Mouse (Mus musculus): ENCODE results near the gene Pak4. TPM values are rescaled to one million over a fixed set of nuclear protein-coding genes. Genes with fewer than 3 reads are reported as not detected.

Pak4 gene
- polyA plus RNA-seq, 1 experiment = 20.0 TPM

DNA sequence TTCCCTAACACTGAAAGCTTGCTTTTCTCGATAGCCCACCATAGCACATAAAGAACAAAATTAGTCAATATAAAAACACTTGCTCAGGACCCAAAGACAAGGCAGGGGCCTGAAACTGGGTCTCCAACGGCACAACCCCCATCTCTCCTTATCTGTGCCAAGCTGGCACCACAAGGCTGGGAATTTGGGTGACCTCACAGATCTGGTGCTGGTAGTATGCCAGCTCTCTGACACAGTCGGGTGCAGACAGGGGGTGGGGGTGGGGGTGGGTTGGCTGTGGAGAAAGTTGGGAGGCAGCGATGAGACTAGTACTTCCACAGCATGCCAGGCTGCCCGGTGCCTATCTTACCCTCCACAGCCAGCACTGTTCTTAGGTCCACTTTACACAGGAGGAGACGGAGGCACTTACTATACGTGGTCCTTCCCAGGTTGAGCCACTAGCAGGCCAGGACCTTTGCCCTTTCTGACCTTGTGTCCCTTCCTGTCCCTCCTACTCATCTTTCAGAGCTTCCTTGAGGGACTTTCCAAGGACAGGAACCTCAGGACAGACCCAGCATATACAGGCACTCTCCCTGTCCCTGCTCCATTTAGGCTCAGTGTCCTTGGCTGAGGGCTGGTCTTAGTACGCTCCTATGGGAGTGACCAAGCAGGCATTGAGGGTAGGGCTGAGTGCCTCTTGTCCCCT lies 2.1 kb downstream of the Pak4 start:
- H3K4me1 ChIP-seq (ENCODE audit: control insufficient read depth) = peaks cover 78% of the 10 kb centered on the region

DNA sequence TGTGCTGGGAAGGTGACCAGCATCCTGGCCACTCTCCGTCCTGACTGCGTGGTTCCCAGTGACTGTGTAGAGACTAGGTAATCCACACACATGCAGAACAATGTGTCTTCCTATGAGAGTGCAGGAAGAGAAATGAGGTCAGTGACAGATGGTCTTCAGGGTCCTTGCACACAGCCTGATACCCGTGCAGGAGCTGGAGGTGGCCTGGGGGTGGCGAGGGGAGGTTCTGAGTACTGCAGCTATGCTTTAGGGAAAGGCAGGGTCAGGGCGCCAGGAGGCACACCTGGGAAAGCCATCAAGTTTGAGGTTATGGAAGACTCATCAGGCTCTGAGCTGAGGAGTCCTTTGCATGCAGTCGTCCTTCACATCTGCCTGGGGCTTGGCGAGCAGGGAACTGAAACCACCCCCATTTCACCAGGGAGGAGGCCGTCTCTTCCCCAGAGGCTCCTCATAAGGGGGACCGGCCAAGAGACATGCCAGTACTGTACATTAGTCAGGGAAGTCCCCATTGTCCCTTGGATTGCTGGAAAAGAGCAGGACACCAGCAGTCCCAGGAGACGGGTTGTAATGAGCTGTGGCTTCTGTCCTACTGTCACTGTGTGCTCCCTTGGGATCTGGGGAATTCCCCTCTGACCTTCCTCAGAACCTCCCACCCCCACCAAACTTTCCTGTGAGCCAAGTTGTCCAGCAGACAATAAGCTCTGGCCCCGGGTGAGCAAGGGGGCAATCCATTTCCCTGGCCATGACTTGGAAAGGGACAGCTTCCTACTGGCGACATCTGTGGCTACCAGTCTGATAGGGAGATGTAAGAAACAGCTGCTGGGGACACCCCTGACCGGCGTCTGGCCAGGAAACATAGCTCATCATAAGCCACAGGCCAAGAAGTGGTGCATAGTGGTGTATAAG lies 4.5 kb downstream of the Pak4 start:
- H3K4me1 ChIP-seq (ENCODE audit: control insufficient read depth) = peaks cover 89% of the 10 kb centered on the region
- H3K9me3 ChIP-seq (ENCODE audit: control insufficient read depth, low read length) = no peaks in the 10 kb centered on the region
- no peaks in the 10 kb centered on the region for H3K27me3 ChIP-seq (ENCODE audit: control insufficient read depth)
- H3K36me3 ChIP-seq (ENCODE audit: control insufficient read depth) = peaks cover 77% of the 10 kb centered on the region
- H3K4me3 ChIP-seq (replicated peaks) = no peak overlapping the region
- no peak for TF ChIP-seq GATA1 (IDR thresholded peaks at IDR 0.05; ENCODE audit: low read length)

More for the DNA sequence above, 2.1 kb downstream of the Pak4 start:
- H3K36me3 ChIP-seq (ENCODE audit: control insufficient read depth) = peaks cover 56% of the 10 kb centered on the region
- TF ChIP-seq TAL1 (IDR thresholded peaks at IDR 0.05; ENCODE audit: low read length) (no peak), GATA1 (IDR thresholded peaks at IDR 0.05; ENCODE audit: low read length) (no peak)
- H3K4me3 ChIP-seq (replicated peaks) = peak overlapping the region; percentile 91
- no peaks in the 10 kb centered on the region for H3K9me3 ChIP-seq (ENCODE audit: control insufficient read depth, low read length)
- no peaks in the 10 kb centered on the region for H3K27me3 ChIP-seq (ENCODE audit: control insufficient read depth)

DNA sequence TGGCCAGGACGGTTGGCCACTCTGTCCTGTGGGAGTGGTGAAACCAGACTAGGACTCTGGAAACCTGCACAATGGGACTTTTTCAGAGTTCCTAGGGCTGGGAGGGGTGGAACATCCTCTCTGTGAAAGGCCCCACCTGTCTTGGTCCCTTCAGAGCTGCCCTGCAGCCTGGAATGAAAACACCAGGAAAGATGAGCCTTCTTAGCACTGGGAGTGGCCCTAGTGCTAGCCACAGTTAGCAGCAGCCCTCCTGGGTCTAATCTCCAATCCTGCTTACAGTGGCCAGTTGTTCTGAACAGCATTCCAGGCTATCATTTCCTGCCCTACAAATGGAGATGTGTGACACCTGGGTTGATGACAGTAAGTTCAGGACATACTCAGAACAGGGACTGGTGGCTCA lies 6.1 kb downstream of the Pak4 start:
- Histone ChIP-seq H3K36me3 (ENCODE audit: control insufficient read depth) (peaks cover 91% of the 10 kb centered on the region), H3K9me3 (ENCODE audit: control insufficient read depth, low read length) (no peaks in the 10 kb centered on the region), H3K4me1 (ENCODE audit: control insufficient read depth) (peaks cover 96% of the 10 kb centered on the region), H3K4me3 (replicated peaks) (no peak overlapping the region), H3K27me3 (ENCODE audit: control insufficient read depth) (no peaks in the 10 kb centered on the region)
- no peak for TF ChIP-seq GATA1 (IDR thresholded peaks at IDR 0.05; ENCODE audit: low read length)
- no peak for TF ChIP-seq TAL1 (IDR thresholded peaks at IDR 0.05; ENCODE audit: low read length)

DNA sequence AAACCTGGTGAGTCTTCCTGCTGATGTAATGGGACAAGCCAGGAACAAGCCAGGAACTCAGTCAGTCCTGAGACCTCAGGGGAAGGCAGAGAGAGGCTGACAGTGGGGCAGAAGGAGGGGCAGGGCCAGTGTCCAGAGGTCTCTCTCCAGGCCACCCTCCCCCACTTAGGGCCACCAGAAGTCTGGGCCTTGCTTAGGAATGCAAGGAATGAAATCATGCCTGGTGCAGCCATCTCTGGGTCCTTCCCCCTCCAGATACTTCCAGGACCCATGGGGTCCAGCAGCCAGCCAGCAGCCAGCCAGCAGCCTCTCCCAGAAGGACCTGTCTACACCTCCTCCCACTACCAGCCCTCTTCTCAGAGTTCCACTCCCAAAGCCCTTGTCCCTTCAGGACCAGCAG lies 10.3 kb downstream of the Pak4 start:
- TF ChIP-seq GATA1 (IDR thresholded peaks at IDR 0.05; ENCODE audit: low read length) (no peak), TAL1 (IDR thresholded peaks at IDR 0.05; ENCODE audit: low read length) (no peak)
- Histone ChIP-seq H3K4me1 (ENCODE audit: control insufficient read depth) (peaks cover 95% of the 10 kb centered on the region), H3K27me3 (ENCODE audit: control insufficient read depth) (no peaks in the 10 kb centered on the region), H3K4me3 (replicated peaks) (no peak overlapping the region), H3K36me3 (ENCODE audit: control insufficient read depth) (peaks cover 80% of the 10 kb centered on the region), H3K9me3 (ENCODE audit: control insufficient read depth, low read length) (no peaks in the 10 kb centered on the region)

DNA sequence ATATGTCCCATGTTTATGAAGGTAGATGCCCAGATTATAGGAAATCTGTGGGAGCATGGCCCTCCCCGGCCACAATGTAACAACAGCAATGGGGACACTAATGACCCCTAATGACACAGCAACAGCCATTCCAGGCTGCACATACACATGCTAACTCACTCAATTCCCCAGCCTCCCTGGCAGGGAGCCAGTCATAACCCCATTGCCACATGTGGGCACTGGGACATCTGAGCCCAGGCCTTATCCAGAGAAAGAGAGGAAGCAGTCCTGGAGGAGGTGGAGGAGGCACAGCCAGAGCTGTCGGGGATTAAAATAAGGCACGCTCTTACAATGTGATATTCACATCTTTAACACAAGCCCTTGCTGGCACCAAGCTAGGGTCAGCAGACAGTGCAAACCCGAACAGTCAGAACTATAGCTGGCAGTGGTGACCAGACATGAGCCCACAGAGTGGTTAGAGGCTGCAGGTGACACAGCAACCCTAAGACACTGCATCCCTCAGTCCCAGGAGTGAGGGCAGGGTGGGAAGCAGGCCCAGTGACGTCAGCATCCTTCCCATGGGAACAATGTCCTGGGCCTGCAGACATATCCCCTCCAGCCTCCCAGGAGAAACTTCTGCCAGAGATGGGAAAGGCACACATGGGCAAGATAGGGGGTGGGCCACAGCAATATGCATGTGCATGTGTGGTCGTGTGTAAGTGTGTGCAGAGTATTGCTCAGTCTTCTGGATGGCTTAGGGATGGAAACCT lies 11.1 kb downstream of the Pak4 start:
- Histone ChIP-seq H3K4me1 (ENCODE audit: control insufficient read depth) (peaks cover 95% of the 10 kb centered on the region), H3K36me3 (ENCODE audit: control insufficient read depth) (peaks cover 77% of the 10 kb centered on the region), H3K4me3 (replicated peaks) (no peak overlapping the region), H3K27me3 (ENCODE audit: control insufficient read depth) (no peaks in the 10 kb centered on the region), H3K9me3 (ENCODE audit: control insufficient read depth, low read length) (no peaks in the 10 kb centered on the region)
- TF ChIP-seq GATA1 (IDR thresholded peaks at IDR 0.05; ENCODE audit: low read length) (no peak), TAL1 (IDR thresholded peaks at IDR 0.05; ENCODE audit: low read length) (no peak)

DNA sequence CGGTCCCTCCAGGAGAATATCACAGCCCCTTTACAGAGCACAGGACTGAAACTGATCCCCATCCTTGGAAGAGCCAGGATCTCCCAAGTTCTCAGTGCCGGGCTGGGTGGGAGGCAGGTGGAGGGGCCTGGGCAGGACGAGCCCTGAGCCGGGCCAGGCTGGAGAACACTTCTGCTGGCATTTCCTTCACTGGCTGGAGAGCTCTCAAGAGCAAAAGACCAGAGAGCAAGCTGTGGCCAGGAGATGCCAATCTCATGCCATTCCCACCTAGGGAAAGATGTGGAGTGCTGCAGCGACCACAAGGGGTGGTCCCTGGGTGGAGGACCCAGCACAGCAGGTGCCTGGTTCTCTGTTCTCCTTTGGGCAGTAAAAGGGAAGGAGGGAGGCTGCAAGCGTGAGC lies 13.0 kb downstream of the Pak4 start:
- H3K36me3 ChIP-seq (ENCODE audit: control insufficient read depth) = peaks cover 78% of the 10 kb centered on the region
- H3K4me1 ChIP-seq (ENCODE audit: control insufficient read depth) = peaks cover 95% of the 10 kb centered on the region
- H3K9me3 ChIP-seq (ENCODE audit: control insufficient read depth, low read length) = peaks cover 3% of the 10 kb centered on the region
- no peaks in the 10 kb centered on the region for H3K27me3 ChIP-seq (ENCODE audit: control insufficient read depth)
- H3K4me3 ChIP-seq (replicated peaks) = peak overlapping the region; percentile 49
- TF ChIP-seq TAL1 (IDR thresholded peaks at IDR 0.05; ENCODE audit: low read length) = no peak
- TF ChIP-seq GATA1 (IDR thresholded peaks at IDR 0.05; ENCODE audit: low read length) = no peak

DNA sequence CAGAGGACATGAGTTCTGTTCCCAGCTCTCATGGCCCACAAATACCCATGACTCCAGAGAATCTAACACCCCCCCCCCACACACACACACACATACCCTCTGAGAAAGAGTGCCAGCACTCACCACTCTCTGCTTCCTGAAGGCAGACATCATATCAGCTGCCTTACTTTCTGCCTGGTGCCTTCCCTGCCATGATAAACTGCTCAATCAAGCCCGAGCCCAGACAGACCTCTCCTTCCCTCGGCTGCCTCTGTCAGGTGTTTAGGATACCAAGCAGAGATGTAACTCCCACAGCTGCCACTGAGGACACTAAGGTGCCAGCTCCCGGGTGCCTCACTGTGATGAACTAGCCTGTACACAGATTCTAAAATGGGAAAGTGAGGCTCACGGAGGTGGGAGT lies 13.5 kb downstream of the Pak4 start:
- H3K4me1 ChIP-seq (ENCODE audit: control insufficient read depth) = peaks cover 97% of the 10 kb centered on the region
- TF ChIP-seq GATA1 (IDR thresholded peaks at IDR 0.05; ENCODE audit: low read length) (no peak), TAL1 (IDR thresholded peaks at IDR 0.05; ENCODE audit: low read length) (no peak)

DNA sequence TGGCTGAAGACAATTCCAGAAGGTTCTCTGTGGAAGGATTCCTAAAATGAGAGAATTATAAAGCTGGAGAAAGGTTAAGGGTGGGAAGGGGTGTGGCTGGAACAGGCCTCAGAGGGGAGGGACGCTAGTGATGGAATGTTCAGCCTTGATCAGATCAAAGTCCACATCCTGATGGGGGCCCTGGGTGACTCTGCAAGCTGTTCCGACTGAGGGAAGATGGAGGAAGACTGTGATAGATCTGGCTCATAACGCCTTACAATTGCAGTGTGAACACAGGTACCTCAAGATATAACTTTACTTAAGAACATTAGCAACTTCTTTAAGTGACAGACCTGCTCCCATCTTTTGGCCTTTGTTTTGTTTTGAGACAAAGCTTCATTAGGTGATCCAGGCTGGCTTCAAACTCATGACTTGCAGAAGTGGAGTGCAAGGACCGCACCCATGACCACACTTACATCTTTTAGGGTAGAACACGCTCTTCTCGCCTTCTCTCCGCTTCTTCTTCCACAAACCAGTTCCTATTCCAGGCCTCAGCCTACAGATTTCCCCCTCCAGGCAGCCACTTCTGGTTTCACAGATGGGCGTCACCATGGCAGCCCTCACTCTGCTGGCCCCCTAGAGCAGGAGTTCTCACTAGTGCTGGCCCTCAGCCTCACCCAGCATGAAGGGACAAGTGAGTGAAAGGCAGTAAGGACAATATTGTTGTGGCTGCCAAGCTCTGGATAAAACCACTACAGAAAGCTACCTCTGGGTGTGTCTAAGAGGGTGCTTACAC lies 14.2 kb downstream of the Pak4 start:
- Histone ChIP-seq H3K4me1 (ENCODE audit: control insufficient read depth) (peaks cover 98% of the 10 kb centered on the region), H3K27me3 (ENCODE audit: control insufficient read depth) (no peaks in the 10 kb centered on the region), H3K36me3 (ENCODE audit: control insufficient read depth) (peaks cover 79% of the 10 kb centered on the region), H3K4me3 (replicated peaks) (peak overlapping the region; percentile 49), H3K9me3 (ENCODE audit: control insufficient read depth, low read length) (peaks cover 3% of the 10 kb centered on the region)
- TF ChIP-seq TAL1 (IDR thresholded peaks at IDR 0.05; ENCODE audit: low read length) (no peak), GATA1 (IDR thresholded peaks at IDR 0.05; ENCODE audit: low read length) (0 out of 2 replicates have a peak, but pooled peaks have one; percentile 12)

More for the DNA sequence above, 13.5 kb downstream of the Pak4 start:
- Histone ChIP-seq H3K4me3 (replicated peaks) (peak overlapping the region; percentile 49), H3K27me3 (ENCODE audit: control insufficient read depth) (no peaks in the 10 kb centered on the region), H3K9me3 (ENCODE audit: control insufficient read depth, low read length) (peaks cover 3% of the 10 kb centered on the region), H3K36me3 (ENCODE audit: control insufficient read depth) (peaks cover 78% of the 10 kb centered on the region)
